30 mouse cellular contexts compared by ENCODE assay signal in genomic region chr11:79935766-79936165, GRCm38 (mm10). TPM values are rescaled to one million over a fixed set of nuclear protein-coding genes. Genes with fewer than 3 reads are reported as not detected.
DNase-seq lines count a peak whose midpoint lies in the region; ATAC-seq and TF ChIP-seq lines count a peak whose summit lies in the region.
"Had no signal": no experiment of that assay in that cellular context is flagged by ENCODE, and none has a peak within 500 bp of the region (broad histone marks: within the 10 kb centered on the region; RNA-seq: fewer than 3 reads in every experiment).

No protein-coding gene starts in this region.

- no peak for TF ChIP-seq POLR2A in ES-Bruce4 (IDR thresholded peaks at IDR 0.05; ENCODE audit: insufficient read depth, low read length)
- TF ChIP-seq POLR2A in brain, embryonic 14.5 days (IDR thresholded peaks at IDR 0.05; ENCODE audit: borderline replicate concordance, extremely low read depth, insufficient read depth, insufficient read length, poor library complexity, severe bottlenecking), result no peak

- no peak overlapping the region for H3K9ac ChIP-seq in liver, embryonic 14.5 days (replicated peaks)
- H3K9ac ChIP-seq in liver, embryonic 12.5 days, result no peak overlapping the region
- no peak overlapping the region for H3K9ac ChIP-seq in ES-Bruce4 (ENCODE audit: low read depth, poor library complexity, severe bottlenecking)
- H3K9ac ChIP-seq: heart, embryonic 13.5 days; hindbrain, embryonic 12.5 days; limb, embryonic 12.5 days; liver, embryonic 13.5 days had no signal

- no peaks in the 10 kb centered on the region for H3K9me3 ChIP-seq in liver, embryonic 14.5 days (ENCODE audit: control insufficient read depth, low read length)
- no peaks in the 10 kb centered on the region for H3K9me3 ChIP-seq in liver, embryonic 12.5 days (replicated peaks)
- no peaks in the 10 kb centered on the region for H3K9me3 ChIP-seq in ES-Bruce4 (replicated peaks; ENCODE audit: control insufficient read depth, insufficient read depth, low read length, poor library complexity, severe bottlenecking)
- H3K9me3 ChIP-seq: embryonic facial prominence, embryonic 10.5 days; forebrain, embryonic 10.5 days; heart, embryonic 13.5 days; hindbrain, embryonic 12.5 days; limb, embryonic 12.5 days; liver, embryonic 13.5 days had no signal

- H3K27me3 ChIP-seq in liver, embryonic 14.5 days (ENCODE audit: control insufficient read depth, insufficient read depth, low read length), result no peaks in the 10 kb centered on the region
- H3K27me3 ChIP-seq in liver, embryonic 12.5 days (replicated peaks), result no peaks in the 10 kb centered on the region
- H3K27me3 ChIP-seq in ES-Bruce4 (ENCODE audit: control insufficient read depth, insufficient read depth, low read length, poor library complexity, severe bottlenecking), result no peaks in the 10 kb centered on the region
- H3K27me3 ChIP-seq: heart, embryonic 13.5 days; hindbrain, embryonic 12.5 days; limb, embryonic 12.5 days; liver, embryonic 13.5 days; Patski had no signal

- H3K4me2 ChIP-seq in liver, embryonic 14.5 days (ENCODE audit: low read depth), result no peak overlapping the region
- no peak overlapping the region for H3K4me2 ChIP-seq in liver, embryonic 12.5 days
- H3K4me2 ChIP-seq: heart, embryonic 13.5 days; hindbrain, embryonic 12.5 days; limb, embryonic 12.5 days; liver, embryonic 13.5 days had no signal

- TF ChIP-seq CTCF in liver, embryonic 14.5 days (IDR thresholded peaks at IDR 0.05; ENCODE audit: low read depth), result peak; percentile 21; the same call in 1 of the 2 replicates
- peak; percentile 20 for TF ChIP-seq CTCF in ES-Bruce4 (IDR thresholded peaks at IDR 0.05; ENCODE audit: low read depth, low read length)
- peak; percentile 20; the same call in 1 of the 2 replicates for TF ChIP-seq CTCF in brain, embryonic 14.5 days (IDR thresholded peaks at IDR 0.05; ENCODE audit: borderline replicate concordance, extremely low read depth, insufficient read depth, insufficient read length)

- H3K4me1 ChIP-seq in liver, embryonic 14.5 days (replicated peaks; ENCODE audit: control insufficient read depth in 2 of 2, insufficient read depth in 2 of 2, low read length in 1 of 2), result no peaks in the 10 kb centered on the region
- no peaks in the 10 kb centered on the region for H3K4me1 ChIP-seq in liver, embryonic 12.5 days
- no peaks in the 10 kb centered on the region for H3K4me1 ChIP-seq in ES-Bruce4 (ENCODE audit: control insufficient read depth, insufficient read depth, low read length)
- H3K4me1 ChIP-seq: embryonic facial prominence, embryonic 10.5 days; forebrain, embryonic 10.5 days; heart, embryonic 13.5 days; hindbrain, embryonic 12.5 days; limb, embryonic 12.5 days; liver, embryonic 13.5 days had no signal

- H3K4me3 ChIP-seq in liver, embryonic 14.5 days (ENCODE audit: insufficient read depth in 1 of 2, low read depth in 2 of 2, low read length in 2 of 2), result no peak overlapping the region
- no peak overlapping the region for H3K4me3 ChIP-seq in liver, embryonic 12.5 days
- H3K4me3 ChIP-seq in ES-Bruce4 (ENCODE audit: low read depth, low read length), result no peak overlapping the region
- H3K4me3 ChIP-seq: embryonic facial prominence, embryonic 10.5 days; forebrain, embryonic 10.5 days; heart, adult 2 months; heart, embryonic 13.5 days; hindbrain, embryonic 12.5 days; limb, embryonic 12.5 days; liver, embryonic 13.5 days had no signal

- TF ChIP-seq EP300 in liver, embryonic 14.5 days (IDR thresholded peaks at IDR 0.05; ENCODE audit: low read depth), result no peak
- no peak for TF ChIP-seq EP300 in ES-Bruce4 (IDR thresholded peaks at IDR 0.05; ENCODE audit: insufficient read depth, low read depth, low read length)

- peak; percentile 6 for DNase-seq in embryo, embryonic 11 days
- no peak for DNase-seq in embryo, embryonic 10.5 days (ENCODE audit: low spot score)
- DNase-seq in liver, embryonic 14.5 days (ENCODE audit: low read depth in 3 of 3, low spot score in 3 of 3), result no peak
- DNase-seq in brain, embryonic 14.5 days (ENCODE audit: low read depth), result no peak
- DNase-seq in right cerebral cortex, postnatal 25 days, result no peak
- DNase-seq in cerebellum, postnatal 4 days (ENCODE audit: low spot score in 2 of 2), result no peak
- DNase-seq: adrenal gland, postnatal 10 days; cerebellum, adult 8-10 months; cerebellum, postnatal 36 days; gastrocnemius, postnatal 36 days; heart, adult 2 months; heart, postnatal 14 days; kidney, adult 8-10 months; kidney, postnatal 14 days; layer of hippocampus, postnatal 36 days; liver, embryonic 13.5 days; right cerebral cortex, postnatal 4 days; thymus, postnatal 25 days had no signal

- peaks cover 16% of the 10 kb centered on the region for H3K36me3 ChIP-seq in liver, embryonic 14.5 days (replicated peaks; ENCODE audit: control insufficient read depth, insufficient read depth, low read depth)
- peaks cover 93% of the 10 kb centered on the region for H3K36me3 ChIP-seq in liver, embryonic 12.5 days
- H3K36me3 ChIP-seq in ES-Bruce4 (ENCODE audit: control insufficient read depth, insufficient read depth, low read length, poor library complexity, severe bottlenecking), result peaks cover 67% of the 10 kb centered on the region

- 80% methylated on average over 9 of the region's 9 CpGs for WGBS in liver, embryonic 14.5 days (ENCODE audit: insufficient replicate concordance)
- 86% methylated on average over 9 of the region's 9 CpGs for WGBS in liver, embryonic 12.5 days (ENCODE audit: insufficient replicate concordance)

- no peak overlapping the region for H3K27ac ChIP-seq in liver, embryonic 14.5 days
- H3K27ac ChIP-seq in liver, embryonic 12.5 days, result no peak overlapping the region
- H3K27ac ChIP-seq in ES-Bruce4 (ENCODE audit: insufficient read depth, low read length), result no peak overlapping the region
- H3K27ac ChIP-seq: embryonic facial prominence, embryonic 10.5 days; forebrain, embryonic 10.5 days; heart, adult 2 months; heart, embryonic 13.5 days; hindbrain, embryonic 12.5 days; limb, embryonic 12.5 days; liver, embryonic 13.5 days; macrophage had no signal

- ATAC-seq in liver, embryonic 14.5 days (ENCODE audit: insufficient read depth), result no peak
- no peak for ATAC-seq in liver, embryonic 12.5 days
- ATAC-seq: activated CD4-positive, CD25-positive, alpha-beta regulatory T cell, adult 4 months; lung, postnatal 0 days; midbrain, embryonic 16.5 days; Patski had no signal

RNA-seq across cellular contexts. Expression of gene Utp6, which starts 26.4 kb away (rescaled TPM):
- polyA plus RNA-seq in liver, embryonic 14.5 days (2012; rRNA removed), result 6.2 and 11.1 TPM in 2 replicates
- 23.2 and 30.1 TPM in 2 replicates for polyA plus RNA-seq in liver, embryonic 14.5 days (2014; fragmentation: Nextera tagmentation; extraction: Ambion mirVana)
- polyA plus RNA-seq in liver, embryonic 12.5 days (2016; fragmentation: Nextera tagmentation; extraction: Ambion mirVana), result 45.4 and 45.5 TPM in 2 replicates
- polyA plus RNA-seq in ES-Bruce4 (2011; ENCODE audit: insufficient read depth, insufficient read length, low read depth, missing spikeins), result 108 and 117 TPM in 2 replicates
- polyA plus RNA-seq in brain, embryonic 14.5 days (2012; rRNA removed), result 22.5 and 27.6 TPM in 2 replicates

RNA-seq across cellular contexts. Expression of gene Suz12, which starts 57.1 kb away (rescaled TPM):
- polyA plus RNA-seq in liver, embryonic 14.5 days (2012; rRNA removed), result 14.9 and 23.2 TPM in 2 replicates
- polyA plus RNA-seq in liver, embryonic 14.5 days (2014; fragmentation: Nextera tagmentation; extraction: Ambion mirVana), result 18.1 and 19.2 TPM in 2 replicates
- polyA plus RNA-seq in liver, embryonic 12.5 days (2016; fragmentation: Nextera tagmentation; extraction: Ambion mirVana), result 25.1 and 28.0 TPM in 2 replicates
- 215 and 235 TPM in 2 replicates for polyA plus RNA-seq in ES-Bruce4 (2011; ENCODE audit: insufficient read depth, insufficient read length, low read depth, missing spikeins)
- polyA plus RNA-seq in brain, embryonic 14.5 days (2012; rRNA removed), result 33.2 and 33.7 TPM in 2 replicates
